Mouse (Mus musculus) embryonic fibroblast, embryonic 13.5 days (primary cell): ENCODE data around the gene Cenpn.

Experiments used
- CTCF ChIP-seq: IDR thresholded peaks from 2 replicates; pipeline ENCODE4 v1.5.1; 2011; ENCODE audit warnings: mild to moderate bottlenecking, control low read depth, low read length, moderate library complexity, borderline replicate concordance; ENCODE audit not compliant: insufficient read depth
- POLR2A ChIP-seq: IDR thresholded peaks from 2 replicates; pipeline ENCODE4 v1.6.1; 2011; ENCODE audit warnings: low read depth, mild to moderate bottlenecking, control low read depth, low read length, moderate library complexity

- TF ChIP-seq POLR2A (no peak), CTCF (no peak)
Observed at GRCm38 (mm10) chr8:116978052-116978451, 56.5 kb downstream of the Cenpn start.
